ENCODE assay signal across 8 mouse cellular contexts in genomic region chr4:89524260-89525200, GRCm38 (mm10).
DNase-seq lines count a peak whose midpoint lies in the region; ATAC-seq and TF ChIP-seq lines count a peak whose summit lies in the region.

No protein-coding gene starts in this region.

- peak overlapping the region; percentile 40 for H3K4me3 ChIP-seq in hindbrain, embryonic 11.5 days (ENCODE audit: low read depth, low read length)

- in situ Hi-C loops in Patski (cut with MboI; ENCODE audit: low pct_unique_long_range_greater_than_20kb) = loop anchor here (5.0 to 25.0 kb wide), 5 partner anchors 52 to 470 kb away; partner anchors contain the start of gene Cdkn2a

- H3K9me3 ChIP-seq in hindbrain, embryonic 11.5 days (ENCODE audit: control insufficient read depth, low read length) = no peaks in the 10 kb centered on the region

- CTCF ChIA-PET in Patski (lab: Charles Lee) = interaction anchor here (0.9 to 2.0 kb wide), 8 partner anchors 13 to 379 kb away, joined by 3 to 12 read pairs (median 4); no protein-coding TSS in a partner anchor

- TF ChIP-seq CTCF in Patski (IDR thresholded peaks at IDR 0.05) = peak; percentile 58

- no peaks in the 10 kb centered on the region for H3K4me1 ChIP-seq in hindbrain, embryonic 11.5 days (replicated peaks; ENCODE audit: control insufficient read depth, insufficient read depth, low read length)

- H3K4me2 ChIP-seq in hindbrain, embryonic 11.5 days (replicated peaks; ENCODE audit: low read depth, low read length) = peak overlapping the region; percentile 63

- peak; percentile 81 for ATAC-seq in Patski
- ATAC-seq in frontal cortex, adult (ENCODE audit: low TSS enrichment) = peak; percentile 91
- ATAC-seq in hindbrain, embryonic 11.5 days (ENCODE audit: low FRiP score) = peak; percentile 80

- H3K36me3 ChIP-seq in hindbrain, embryonic 11.5 days (ENCODE audit: control insufficient read depth, insufficient read depth, low read length) = no peaks in the 10 kb centered on the region

- POLR2A ChIA-PET in Patski (lab: Charles Lee) = no interaction called here

- H3K9ac ChIP-seq in hindbrain, embryonic 11.5 days (ENCODE audit: low read depth, low read length) = no peak overlapping the region; the same call in 1 of the 2 replicates

- no peak overlapping the region for H3K27ac ChIP-seq in hindbrain, embryonic 11.5 days (ENCODE audit: low read depth, low read length)

- DNase-seq in Patski (ENCODE audit: low read depth, low spot score) = no peak
- DNase-seq in cerebellum, adult 9-11 months = peak; percentile 17
- peak; percentile 88 for DNase-seq in hindbrain, embryonic 11.5 days (ENCODE audit: low spot score)
- peak; percentile 30 for DNase-seq in layer of hippocampus, adult 9-11 months
- DNase-seq in lung, postnatal 14 days = peak; percentile 67
- peak; percentile 36 for DNase-seq in ovary, postnatal 36 days (ENCODE audit: low spot score)
- DNase-seq in urinary bladder, adult 18-20 months (ENCODE audit: low spot score in 2 of 2) = peak; percentile 15 to 49

- WGBS in hindbrain, embryonic 11.5 days = 1% methylated on average over 40 of the region's 40 CpGs

- no peaks in the 10 kb centered on the region for H3K27me3 ChIP-seq in Patski
- H3K27me3 ChIP-seq in hindbrain, embryonic 11.5 days (ENCODE audit: control insufficient read depth, insufficient read depth, low read length) = peaks cover 9% of the 10 kb centered on the region; the same call in 1 of the 2 replicates
